Mouse (Mus musculus) G1E (cell line): Measurements from ENCODE around the gene Rere.

Experiments used
- CTCF ChIP-seq: IDR thresholded peaks from 2 replicates; pipeline ENCODE4 v1.5.1; 2012; ENCODE audit warnings: low read depth, low read length, inconsistent platforms, mixed read lengths
- GATA1 ChIP-seq: IDR thresholded peaks from 2 replicates; pipeline ENCODE4 v1.6.1; 2012; ENCODE audit warnings: borderline replicate concordance, low read length, inconsistent platforms, mixed read lengths
- POLR2AphosphoS5 ChIP-seq: IDR thresholded peaks from 2 replicates; pipeline ENCODE4 v1.6.1; 2012; ENCODE audit warnings: low read depth, low read length, inconsistent platforms; ENCODE audit not compliant: insufficient replicate concordance

- TF ChIP-seq CTCF (no peak), GATA1 (no peak), POLR2AphosphoS5 (no peak)
Observed at GRCm38 (mm10) chr4:150355801-150356200, 74.4 kb downstream of the Rere start.
